Mouse (Mus musculus) liver, embryonic 14.5 days (tissue): ENCODE measurements around the gene H6pd.

Source experiments
- CTCF ChIP-seq: IDR thresholded peaks from 2 replicates; pipeline ENCODE4 v1.5.1; 2016; ENCODE audit warnings: antibody characterized with exemption, low read depth, control low read depth
- EP300 ChIP-seq: IDR thresholded peaks from 2 replicates; pipeline ENCODE4 v1.6.1; 2016; ENCODE audit warnings: antibody characterized with exemption, low read depth

DNA sequence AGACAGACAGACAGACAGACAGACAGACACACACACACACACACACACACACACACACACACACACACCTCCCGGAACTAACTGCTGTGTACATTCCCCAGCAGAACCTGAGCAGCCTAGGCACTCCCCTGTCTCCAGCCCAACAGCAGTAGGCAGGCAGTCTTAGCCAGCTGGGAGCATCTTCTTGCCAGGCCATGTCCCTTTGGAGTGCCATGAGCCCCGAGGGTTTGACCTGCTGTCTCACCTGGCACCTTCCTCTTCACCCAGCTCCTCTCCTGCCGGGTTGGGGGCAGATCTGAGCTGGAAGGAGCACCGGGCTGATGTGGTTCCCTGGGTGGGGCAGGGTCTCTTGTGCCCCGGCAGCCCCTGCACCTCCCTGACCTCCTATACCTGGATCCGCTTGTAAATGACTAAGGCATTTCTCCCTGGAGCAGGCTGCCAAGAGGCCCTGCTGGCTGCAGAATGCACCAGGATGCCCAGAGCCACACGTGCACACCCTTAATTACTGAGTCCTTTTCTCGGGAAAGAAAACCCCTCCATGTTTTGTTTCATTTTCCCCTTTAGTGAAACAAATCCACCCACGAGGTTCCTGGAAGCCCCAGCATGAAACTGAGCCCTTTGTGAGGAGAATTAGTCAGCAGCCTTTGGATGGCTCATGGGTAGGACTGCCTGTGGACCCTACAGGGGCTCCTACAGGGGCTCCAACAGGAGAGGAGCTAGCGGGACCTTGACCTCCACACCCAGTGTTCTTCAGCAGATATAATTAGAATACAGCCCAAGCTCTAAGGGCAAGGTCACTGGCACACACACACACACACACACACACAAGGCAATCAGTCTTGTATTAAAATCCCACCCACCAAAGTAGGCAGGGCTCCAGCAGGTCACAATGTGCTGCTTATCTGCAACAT, 65.7 kb downstream of the H6pd start:
- TF ChIP-seq CTCF (no peak), EP300 (no peak)
